In genomic region chr12:100315119-100315885, GRCm38 (mm10) we compare ENCODE assay signal across 10 mouse cellular contexts.
DNase-seq lines count a peak whose midpoint lies in the region; ATAC-seq and TF ChIP-seq lines count a peak whose summit lies in the region.
"Had no signal": no experiment of that assay in that cellular context is flagged by ENCODE, and none has a peak within 500 bp of the region (broad histone marks: within the 10 kb centered on the region; RNA-seq: fewer than 3 reads in every experiment).

No protein-coding gene starts in this region.

- peak overlapping the region; percentile 28; the same call in 1 of the 2 replicates for H3K27ac ChIP-seq in gastrocnemius, adult 2 months
- peak overlapping the region; percentile 55 for H3K27ac ChIP-seq in hindbrain, embryonic 12.5 days
- peak overlapping the region; percentile 79 for H3K27ac ChIP-seq in olfactory bulb, adult 2 months (ENCODE audit: insufficient read depth, low read depth, low read length)
- H3K27ac ChIP-seq: kidney, embryonic 15.5 days had no signal

- H3K36me3 ChIP-seq in hindbrain, embryonic 12.5 days: 0 out of 2 replicates have a peak, but pooled peaks cover 5% of the 10 kb centered on the region

- 55% methylated on average over 8 of the region's 8 CpGs for WGBS in hindbrain, embryonic 12.5 days
- WGBS in olfactory bulb, adult 2 months: 39% methylated on average over 8 of the region's 8 CpGs

- intact Hi-C loops in gastrocnemius, adult 2 months (cut with DNase I): no loop called here

- no peak for TF ChIP-seq POLR2A in olfactory bulb, adult 2 months (IDR thresholded peaks at IDR 0.05; ENCODE audit: insufficient read depth, low read depth, low read length)

- H3K4me2 ChIP-seq in hindbrain, embryonic 12.5 days (replicated peaks): no peak overlapping the region
- H3K4me2 ChIP-seq: kidney, embryonic 15.5 days had no signal

- no peak overlapping the region for H3K4me3 ChIP-seq in gastrocnemius, adult 2 months
- H3K4me3 ChIP-seq in hindbrain, embryonic 12.5 days: no peak overlapping the region
- no peak overlapping the region for H3K4me3 ChIP-seq in olfactory bulb, adult 2 months (ENCODE audit: insufficient read depth, low read depth, low read length)
- H3K4me3 ChIP-seq: kidney, embryonic 15.5 days had no signal

- DNase-seq in gastrocnemius, adult 2 months: no peak
- no peak for DNase-seq in gastrocnemius, adult 8-10 months (ENCODE audit: low spot score in 2 of 2)
- peak; percentile 60 for DNase-seq in right cerebral cortex, postnatal 25 days
- DNase-seq in right cerebral cortex, postnatal 14 days: no peak
- no peak for DNase-seq in urinary bladder, adult 2 months (ENCODE audit: low spot score)
- DNase-seq in heart, adult 9 months (ENCODE audit: low spot score in 2 of 2): no peak
- DNase-seq: adrenal gland, postnatal 25 days had no signal

- no peaks in the 10 kb centered on the region for H3K27me3 ChIP-seq in hindbrain, embryonic 12.5 days
- H3K27me3 ChIP-seq: kidney, embryonic 15.5 days had no signal

- peak; percentile 20; the same call in 1 of the 2 replicates for ATAC-seq in hindbrain, embryonic 12.5 days (ENCODE audit: low FRiP score)

- TF ChIP-seq CTCF in gastrocnemius, adult 2 months (IDR thresholded peaks at IDR 0.05): no peak
- no peak for TF ChIP-seq CTCF in olfactory bulb, adult 2 months (IDR thresholded peaks at IDR 0.05; ENCODE audit: insufficient read depth, low read depth, low read length)

- H3K9me3 ChIP-seq in hindbrain, embryonic 12.5 days (replicated peaks): no peaks in the 10 kb centered on the region
- H3K9me3 ChIP-seq: kidney, embryonic 15.5 days had no signal

- peaks cover 56% of the 10 kb centered on the region for H3K4me1 ChIP-seq in hindbrain, embryonic 12.5 days
- H3K4me1 ChIP-seq in olfactory bulb, adult 2 months (ENCODE audit: control insufficient read depth, insufficient read depth, low read length): peaks cover 52% of the 10 kb centered on the region
- H3K4me1 ChIP-seq: kidney, embryonic 15.5 days had no signal

- H3K9ac ChIP-seq in hindbrain, embryonic 12.5 days: no peak overlapping the region
- H3K9ac ChIP-seq: kidney, embryonic 15.5 days had no signal

Comparison
In these comparisons a context has a peak if more than half of its experiments do, and no peak if none do; other contexts are left out.
1. H3K27ac ChIP-seq: peak in every context shown above with its lines; median percentile 79 in olfactory bulb, adult 2 months; 55 in hindbrain, embryonic 12.5 days; 28 in gastrocnemius, adult 2 months.